Mouse (Mus musculus) left cerebral cortex, adult 8-10 months (tissue): Measurements from ENCODE around the gene Dclk1. TPM values are rescaled to one million over a fixed set of nuclear protein-coding genes. Genes with fewer than 3 reads are reported as not detected.

Experiments
- DNase-seq, 2 experiments: peaks; one replicate each; pipeline ENCODE4 v3.0.0; 2022; ENCODE audit warnings: low spot score in 2 of 2
- total RNA-seq, 4 experiments: library from RNA; stranded (reverse); gene quantifications; 2 replicates each; pipeline ENCODE4 v1.2.4; 2022

Dclk1 gene
- total RNA-seq, 4 experiments from 2014 or later, result 716 to 851 (median 782) TPM

GRCm38 (mm10) chr3:55397752-55398693 lies 155.9 kb downstream of the Dclk1 start:
- no peak for DNase-seq

- no peak for DNase-seq
Measured at GRCm38 (mm10) chr3:55401236-55401635, 159.1 kb downstream of the Dclk1 start.

- DNase-seq, result no peak
Measured at GRCm38 (mm10) chr3:55404751-55405150, 162.6 kb downstream of the Dclk1 start.

GRCm38 (mm10) chr3:55406616-55407015 lies 164.5 kb downstream of the Dclk1 start:
- no peak for DNase-seq

DNA sequence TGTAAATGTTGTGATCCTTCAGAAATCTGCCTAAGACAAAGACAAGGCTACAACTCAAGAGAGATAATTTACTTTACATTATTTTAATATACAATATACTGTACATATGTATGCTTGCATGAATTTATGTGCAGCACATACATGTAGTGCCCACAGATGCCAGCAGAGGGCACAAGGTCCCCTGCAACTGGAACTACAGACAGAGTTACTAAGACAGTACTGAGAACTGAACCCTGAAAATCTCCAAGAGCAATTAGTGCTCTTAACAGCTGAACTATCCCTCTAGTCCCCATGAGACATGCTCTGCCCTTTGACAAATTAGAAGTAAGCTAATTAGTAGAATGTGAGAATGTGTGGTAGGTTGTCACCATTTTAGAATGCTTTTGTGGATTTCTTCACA lies 169.4 kb downstream of the Dclk1 start:
- no peak for DNase-seq

GRCm38 (mm10) chr3:55415527-55415950 lies 173.4 kb downstream of the Dclk1 start:
- peak; percentile 57 to 88 for DNase-seq

- no peak for DNase-seq
Measured at GRCm38 (mm10) chr3:55418845-55419244, 176.7 kb downstream of the Dclk1 start.

- no peak for DNase-seq
Measured at GRCm38 (mm10) chr3:55419334-55419733, 177.2 kb downstream of the Dclk1 start.

GRCm38 (mm10) chr3:55420436-55421083 lies 178.4 kb downstream of the Dclk1 start:
- no peak for DNase-seq

DNA sequence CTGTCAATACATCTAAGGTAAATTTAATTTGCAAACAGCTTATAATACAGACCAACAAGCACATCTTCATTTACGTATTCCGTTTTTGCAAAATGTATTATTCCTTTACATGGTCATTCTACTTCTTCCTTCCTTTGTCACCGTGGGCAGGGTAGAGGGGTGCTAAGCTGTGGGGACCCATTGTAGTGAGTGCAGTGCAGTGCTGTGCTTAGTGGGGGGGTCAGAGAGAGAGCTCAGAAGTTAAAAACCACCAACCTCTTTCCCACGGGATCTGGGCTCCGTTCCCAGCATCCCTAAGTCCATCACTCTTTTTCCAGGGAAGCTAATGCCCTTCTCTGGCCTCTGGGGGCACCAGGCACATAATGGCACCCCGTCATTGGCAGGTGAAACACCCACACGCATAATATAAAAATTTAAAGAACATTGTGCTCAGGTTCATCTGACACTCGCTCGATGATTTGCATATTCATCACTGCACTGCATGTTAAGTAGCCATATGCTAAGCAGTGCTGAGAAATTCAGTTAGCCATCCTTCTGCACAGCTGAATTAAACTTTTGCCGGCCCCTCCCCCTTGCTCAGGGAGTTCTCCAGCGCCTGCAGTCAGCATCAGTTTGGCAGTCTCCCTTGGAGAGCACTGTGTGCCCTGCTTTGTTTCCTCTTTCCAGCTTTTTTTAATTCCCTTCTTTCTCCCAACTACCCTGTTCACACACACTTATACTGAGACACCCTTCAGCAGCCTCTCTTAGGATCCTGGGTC lies 181.7 kb downstream of the Dclk1 start:
- peak; percentile 56 to 76 for DNase-seq

- no peak for DNase-seq
Measured at GRCm38 (mm10) chr3:55430022-55430549, 187.9 kb downstream of the Dclk1 start.

DNA sequence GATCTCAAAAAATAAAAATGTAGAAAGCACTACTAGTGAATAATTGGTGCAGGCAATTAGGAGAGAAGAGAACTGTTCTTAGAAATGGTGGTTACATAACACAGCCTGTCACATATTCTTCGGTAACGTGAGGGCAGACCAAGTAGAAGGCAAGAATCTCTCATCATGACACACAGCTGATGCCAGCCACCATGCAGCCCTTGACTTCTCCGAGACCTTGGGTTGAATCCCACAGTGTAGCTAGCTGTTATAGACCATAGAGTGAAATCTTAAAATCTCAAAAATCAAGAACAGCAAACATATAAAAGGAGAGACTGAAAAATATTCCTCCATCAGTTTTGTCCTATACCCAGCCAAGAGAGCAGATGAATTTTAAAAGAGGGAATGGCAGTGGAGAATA lies 189.1 kb downstream of the Dclk1 start:
- DNase-seq, result no peak

GRCm38 (mm10) chr3:55434276-55434675 lies 192.1 kb downstream of the Dclk1 start:
- DNase-seq, result no peak

GRCm38 (mm10) chr3:55438824-55439446 lies 196.8 kb downstream of the Dclk1 start:
- DNase-seq, result no peak

GRCm38 (mm10) chr3:55440342-55440741 lies 198.2 kb downstream of the Dclk1 start:
- DNase-seq, result peak in 1 of 2 experiments; percentile 65

DNA sequence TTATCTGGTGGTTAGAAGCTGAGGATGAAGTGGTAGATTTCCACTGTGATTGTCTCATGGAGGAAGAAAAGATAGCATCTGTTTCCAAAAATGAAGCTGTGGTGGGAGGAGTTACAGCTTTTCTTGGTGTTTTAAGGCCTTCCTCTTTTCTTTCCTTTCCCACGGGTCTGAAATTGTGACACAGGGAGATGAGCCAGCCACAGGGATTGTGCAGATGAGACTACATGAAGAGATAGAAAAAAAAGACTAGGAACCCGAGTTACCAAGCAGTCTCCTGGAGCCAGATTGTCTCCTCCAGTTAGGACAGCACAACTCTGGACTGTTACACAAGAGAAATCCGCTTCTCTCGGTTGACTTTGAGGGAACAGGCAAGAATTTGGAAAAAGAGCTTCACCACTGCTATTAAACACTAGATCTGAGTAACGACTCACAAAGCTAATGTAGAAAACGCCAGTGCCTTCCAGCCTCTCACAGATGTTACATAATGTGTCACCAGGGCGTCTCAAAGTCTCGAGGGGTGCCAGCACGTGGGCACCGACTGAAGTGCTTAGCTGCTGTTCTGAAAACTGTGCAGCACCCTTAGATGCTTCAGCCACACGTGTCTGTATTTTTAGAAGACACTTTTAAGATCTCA lies 200.0 kb downstream of the Dclk1 start:
- peak in 1 of 2 experiments; percentile 80 for DNase-seq

DNA sequence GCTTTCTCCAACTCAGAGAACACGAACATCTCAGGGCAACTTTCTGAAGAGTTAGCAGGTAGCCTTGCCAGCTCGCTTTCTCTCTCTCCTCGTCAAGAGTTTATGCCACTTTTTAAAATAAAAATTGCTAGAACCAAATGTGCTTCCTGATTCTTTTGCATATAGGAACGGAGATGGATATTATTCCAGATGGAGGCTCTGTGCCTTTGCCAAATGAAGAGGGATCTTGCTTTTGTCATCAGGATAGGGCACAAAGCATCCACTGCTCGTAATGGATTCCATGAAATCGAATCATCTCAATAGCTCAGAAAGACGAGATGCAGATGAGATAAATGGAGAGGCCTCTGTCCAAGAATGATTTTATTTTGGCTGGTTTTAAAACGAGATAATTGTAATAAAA lies 201.1 kb downstream of the Dclk1 start:
- DNase-seq, result no peak

DNA sequence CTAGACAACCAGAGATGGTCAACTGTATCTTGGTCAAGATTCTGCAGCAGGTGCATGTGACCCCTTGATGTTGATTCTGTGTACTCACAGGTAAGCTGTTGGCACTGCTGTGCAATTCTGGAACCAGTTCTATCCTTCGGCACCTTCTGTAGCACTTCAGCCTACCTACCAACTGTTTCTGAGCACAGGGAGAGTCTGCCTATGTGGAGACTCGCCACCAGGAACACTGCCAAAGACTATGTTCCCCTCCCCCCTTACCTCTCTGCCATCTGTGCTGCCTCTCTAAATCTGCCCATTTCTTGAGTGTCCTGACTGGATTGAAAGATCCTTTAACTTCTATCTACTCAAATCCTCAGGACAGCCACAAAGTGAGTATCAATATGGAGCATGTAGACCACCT lies 201.6 kb downstream of the Dclk1 start:
- peak in 1 of 2 experiments; percentile 73 for DNase-seq

DNA sequence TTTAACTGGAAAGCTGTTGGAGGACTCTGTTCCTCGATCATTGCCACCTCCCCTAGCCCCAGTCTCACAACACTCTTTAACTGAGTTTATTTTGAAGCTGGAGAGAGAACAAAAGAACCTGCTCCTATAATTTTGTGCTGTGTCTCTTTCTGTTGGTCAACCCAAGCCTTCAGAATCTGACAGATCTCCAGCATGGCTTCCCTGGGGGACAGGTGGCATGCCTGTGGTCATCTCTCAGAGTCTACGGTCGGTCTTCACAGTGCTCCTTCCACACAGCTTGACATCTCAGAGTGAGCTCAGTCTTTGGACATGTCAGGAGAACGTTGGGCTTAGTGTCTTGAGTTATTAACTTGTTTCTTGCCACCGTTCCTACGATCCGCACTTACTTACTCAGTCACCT lies 204.5 kb downstream of the Dclk1 start:
- DNase-seq, result no peak
